Mouse (Mus musculus) small intestine, adult 2 months (tissue): ENCODE measurements at regions not wholly inside any gene's neighbourhood (a gene's known extent, or its start where the extent isn't known, plus 50 kb on each side); places are given as distances from the start of the nearest gene placed in this dataset.

Experiments used
- H3K27ac ChIP-seq: fragments of 200-500 bp; 2 replicates; pipeline ENCODE4 v1.5.1; 2012; ENCODE audit warnings: low read depth, low read length, control low read depth, inconsistent platforms; ENCODE audit not compliant: insufficient read depth
- H3K27me3 ChIP-seq: fragments of 200-500 bp; 2 replicates; pipeline ENCODE4 v1.6.1; 2012; ENCODE audit warnings: mild to moderate bottlenecking, moderate library complexity, low read length, inconsistent platforms; ENCODE audit not compliant: control insufficient read depth, insufficient read depth
- H3K36me3 ChIP-seq: fragments of 200-500 bp; 2 replicates; pipeline ENCODE4 v1.6.1; 2012; ENCODE audit warnings: mild to moderate bottlenecking, low read length, control low read depth, inconsistent platforms; ENCODE audit not compliant: control insufficient read depth, insufficient read depth
- H3K4me1 ChIP-seq: fragments of 200-500 bp; 2 replicates; pipeline ENCODE4 v1.6.1; 2012; ENCODE audit warnings: low read length, inconsistent platforms, mixed read lengths; ENCODE audit not compliant: control insufficient read depth, insufficient read depth, insufficient read length
- H3K4me3 ChIP-seq: fragments of 200-500 bp; 2 replicates; pipeline ENCODE4 v1.5.1; 2012; ENCODE audit warnings: low read depth, mild to moderate bottlenecking, control low read depth, inconsistent platforms, low read length, moderate library complexity
- CTCF ChIP-seq: fragments of 200-500 bp; IDR thresholded peaks from 2 replicates; pipeline ENCODE4 v1.5.1; 2012; ENCODE audit warnings: low read depth, mild to moderate bottlenecking, control low read depth, inconsistent platforms, low read length, moderate library complexity, mixed read lengths; ENCODE audit not compliant: insufficient replicate concordance, insufficient read length; ENCODE audit errors: extremely low read depth
- POLR2A ChIP-seq: fragments of 200-500 bp; IDR thresholded peaks from 2 replicates; pipeline ENCODE4 v1.6.1; 2012; ENCODE audit warnings: low read depth, mild to moderate bottlenecking, control low read depth, inconsistent platforms, low read length, moderate library complexity
- WGBS: fragments of 180-500 bp; shearing (Covaris S2); methylation state at CpG from one replicate; pipeline ENCODE4 v1.1.7; 2018; 5-methylcytosine and 5-hydroxymethylcytosine counted together

- 69% methylated on average over 1 of the region's 1 CpGs for WGBS
- no peaks in the 10 kb centered on the region for H3K27me3 ChIP-seq
- no peak for TF ChIP-seq CTCF
- no peak for TF ChIP-seq POLR2A
- peak overlapping the region; percentile 46; the same call in 1 of the 2 replicates for H3K27ac ChIP-seq
- no peak overlapping the region for H3K4me3 ChIP-seq
- no peaks in the 10 kb centered on the region for H3K36me3 ChIP-seq
- H3K4me1 ChIP-seq = peaks cover 4% of the 10 kb centered on the region; the same call in 1 of the 2 replicates
These were observed 78.9 kb upstream of the Glrp1 start for GRCm38 (mm10) chr1:88588747-88589146.

- Histone ChIP-seq H3K4me1 (peaks cover 4% of the 10 kb centered on the region; the same call in 1 of the 2 replicates), H3K36me3 (no peaks in the 10 kb centered on the region), H3K4me3 (no peak overlapping the region), H3K27ac (peak overlapping the region; percentile 74), H3K27me3 (no peaks in the 10 kb centered on the region)
- 56% methylated on average over 13 of the region's 13 CpGs for WGBS
- TF ChIP-seq CTCF = no peak
- no peak for TF ChIP-seq POLR2A
These were observed 77.3 kb upstream of the Glrp1 start for GRCm38 (mm10) chr1:88586823-88587820.

- 54% methylated on average over 2 of the region's 2 CpGs for WGBS
- H3K27me3 ChIP-seq = no peaks in the 10 kb centered on the region
- TF ChIP-seq POLR2A = no peak
- TF ChIP-seq CTCF = no peak
- no peaks in the 10 kb centered on the region for H3K36me3 ChIP-seq
- H3K27ac ChIP-seq = no peak overlapping the region
- no peak overlapping the region for H3K4me3 ChIP-seq
- H3K4me1 ChIP-seq = peaks cover 4% of the 10 kb centered on the region; the same call in 1 of the 2 replicates
These were observed 76.3 kb upstream of the Glrp1 start for GRCm38 (mm10) chr1:88586128-88586527.

- Histone ChIP-seq H3K27ac (no peak overlapping the region), H3K4me1 (peaks cover 4% of the 10 kb centered on the region; the same call in 1 of the 2 replicates), H3K27me3 (no peaks in the 10 kb centered on the region), H3K4me3 (no peak overlapping the region), H3K36me3 (no peaks in the 10 kb centered on the region)
- TF ChIP-seq CTCF (no peak), POLR2A (no peak)
- WGBS = 76% methylated on average over 5 of the region's 5 CpGs
These were observed 74.7 kb upstream of the Glrp1 start for GRCm38 (mm10) chr1:88584515-88585033.

GRCm38 (mm10) chr1:88578231-88578620 lies 68.4 kb upstream of the Glrp1 start:
- TF ChIP-seq POLR2A (no peak), CTCF (no peak)
- H3K27me3 ChIP-seq = no peaks in the 10 kb centered on the region
- peaks cover 5% of the 10 kb centered on the region; the same call in 1 of the 2 replicates for H3K4me1 ChIP-seq
- H3K36me3 ChIP-seq = no peaks in the 10 kb centered on the region
- no peak overlapping the region for H3K4me3 ChIP-seq
- no peak overlapping the region for H3K27ac ChIP-seq

GRCm38 (mm10) chr1:88577498-88578230 lies 67.8 kb upstream of the Glrp1 start:
- Histone ChIP-seq H3K27me3 (no peaks in the 10 kb centered on the region), H3K36me3 (no peaks in the 10 kb centered on the region), H3K27ac (no peak overlapping the region), H3K4me3 (no peak overlapping the region), H3K4me1 (peaks cover 5% of the 10 kb centered on the region; the same call in 1 of the 2 replicates)
- whole genome bisulfite sequencing = 83% methylated on average over 12 of the region's 12 CpGs
- no peak for TF ChIP-seq CTCF
- TF ChIP-seq POLR2A = no peak
